Mouse (Mus musculus) layer of hippocampus, adult 9-10 months (tissue): ENCODE results near the gene Slco3a1.

Experiments used
- DNase-seq: peaks from one replicate; pipeline ENCODE4 v3.0.0; 2022; ENCODE audit warnings: low spot score

Gene Slco3a1

GRCm38 (mm10) chr7:74554608-74555311 is at the start of gene Slco3a1:
Slco3a1 (minus strand) TSS chr7:74554780.
- peak; percentile 31 for DNase-seq

- no peak for DNase-seq
Measured at GRCm38 (mm10) chr7:74600996-74601395, 46.4 kb upstream of the Slco3a1 start.

GRCm38 (mm10) chr7:74579411-74579810 is 24.8 kb upstream of the Slco3a1 start:
- no peak for DNase-seq

GRCm38 (mm10) chr7:74575678-74576077 is 21.1 kb upstream of the Slco3a1 start:
- DNase-seq = no peak

- DNase-seq = peak; percentile 42
Measured at GRCm38 (mm10) chr7:74555416-74555815, 836 bp upstream of the Slco3a1 start.

GRCm38 (mm10) chr7:74554041-74554561 is 479 bp downstream of the Slco3a1 start:
- no peak for DNase-seq

- no peak for DNase-seq
Measured at GRCm38 (mm10) chr7:74553111-74553650, 1.4 kb downstream of the Slco3a1 start.

GRCm38 (mm10) chr7:74552546-74552945 is 2.0 kb downstream of the Slco3a1 start:
- no peak for DNase-seq

GRCm38 (mm10) chr7:74552000-74552358 is 2.6 kb downstream of the Slco3a1 start:
- DNase-seq = no peak

GRCm38 (mm10) chr7:74551338-74551999 is 3.1 kb downstream of the Slco3a1 start:
- DNase-seq = no peak

GRCm38 (mm10) chr7:74549686-74550085 is 4.9 kb downstream of the Slco3a1 start:
- DNase-seq = no peak

GRCm38 (mm10) chr7:74549013-74549582 is 5.5 kb downstream of the Slco3a1 start:
- DNase-seq = no peak

GRCm38 (mm10) chr7:74546691-74547090 is 7.9 kb downstream of the Slco3a1 start:
- DNase-seq = no peak

GRCm38 (mm10) chr7:74545498-74545990 is 9.0 kb downstream of the Slco3a1 start:
- DNase-seq = no peak

GRCm38 (mm10) chr7:74544306-74544705 is 10.3 kb downstream of the Slco3a1 start:
- DNase-seq = no peak

- DNase-seq = no peak
Measured at GRCm38 (mm10) chr7:74541958-74542357, 12.6 kb downstream of the Slco3a1 start.

GRCm38 (mm10) chr7:74540933-74541725 is 13.5 kb downstream of the Slco3a1 start:
- no peak for DNase-seq

- no peak for DNase-seq
Measured at GRCm38 (mm10) chr7:74536186-74536585, 18.4 kb downstream of the Slco3a1 start.

- DNase-seq = no peak
Measured at GRCm38 (mm10) chr7:74531468-74532097, 23.0 kb downstream of the Slco3a1 start.

- no peak for DNase-seq
Measured at GRCm38 (mm10) chr7:74529877-74530276, 24.7 kb downstream of the Slco3a1 start.

GRCm38 (mm10) chr7:74529183-74529757 is 25.3 kb downstream of the Slco3a1 start:
- no peak for DNase-seq
